Mouse (Mus musculus) Patski (cell line): ENCODE measurements around the gene Zdhhc13. TPM values are rescaled to one million over a fixed set of nuclear protein-coding genes. Genes with fewer than 3 reads are reported as not detected.

ENCODE experiments used
- ATAC-seq: fragments of 100-300 bp; one replicate; pipeline ENCODE4 v1.8.0; 2021
- CTCF ChIA-PET: fragments of 350-600 bp; sonication (Branson Sonifier 250); formaldehyde crosslinking; loops from one replicate; lab custom pipeline; 2022; ENCODE audit warnings: inconsistent platforms; lab: Charles Lee
- POLR2A ChIA-PET: fragments of 350-600 bp; sonication (Branson Sonifier 250); formaldehyde crosslinking; loops from one replicate; lab custom pipeline; 2022; ENCODE audit warnings: antibody characterized with exemption, inconsistent platforms; lab: Charles Lee
- DNase-seq: peaks from one replicate; pipeline ENCODE4 v3.0.0-alpha.2; 2011; ENCODE audit warnings: low read depth, low spot score
- H3K27me3 ChIP-seq: fragments of 371-371 bp; one replicate; pipeline ENCODE4 v1.5.1; 2021
- CTCF ChIP-seq: fragments of 100-300 bp; IDR thresholded peaks from one replicate; pipeline ENCODE4 v1.5.1; 2021
- in situ Hi-C: fragments of 300-500 bp; cut with MboI; formaldehyde crosslinking; loops from 3 replicates; pipeline ENCODE4 v1.11.1; 2018; ENCODE audit warnings: low pct_unique_long_range_greater_than_20kb, mixed read lengths
- polyA plus RNA-seq: library from polyadenylated mRNA; unstranded; gene quantifications from one replicate; pipeline ENCODE4 v1.2.3, GENCODE M21; 2021

The Zdhhc13 gene
- polyA plus RNA-seq, 1 experiment from 2014 or later: 59.2 TPM

GRCm38 (mm10) chr7:48777721-48778504 is 10.9 kb upstream of the Zdhhc13 start:
- in situ Hi-C loops: no loop called here
- ChIA-PET CTCF (interaction anchor here (1.5 kb wide), 1 partner anchor 12 kb away, joined by 3 read pairs; no protein-coding TSS in a partner anchor), POLR2A (interaction anchor here (0.7 kb wide), 1 partner anchor 148 kb away, joined by 6 read pairs; no protein-coding TSS in a partner anchor)
- no peak for TF ChIP-seq CTCF
- ATAC-seq (no peak), DNase-seq (no peak)
- no peaks in the 10 kb centered on the region for H3K27me3 ChIP-seq

GRCm38 (mm10) chr7:48779110-48779509 is 9.7 kb upstream of the Zdhhc13 start:
- TF ChIP-seq CTCF: no peak
- DNase-seq (no peak), ATAC-seq (no peak)
- no peaks in the 10 kb centered on the region for H3K27me3 ChIP-seq
- ChIA-PET CTCF (interaction anchor here (1.3 kb wide), 1 partner anchor 23 kb away, joined by 3 read pairs; no protein-coding TSS in a partner anchor), POLR2A (interaction anchor here (0.7 kb wide), 1 partner anchor 147 kb away, joined by 6 read pairs; no protein-coding TSS in a partner anchor)
- in situ Hi-C loops: no loop called here

- in situ Hi-C loops: no loop called here
Measured at GRCm38 (mm10) chr7:48782432-48782831, 6.4 kb upstream of the Zdhhc13 start.

GRCm38 (mm10) chr7:48784773-48785523 is 3.9 kb upstream of the Zdhhc13 start:
- peak; percentile 71 for ATAC-seq
- no peak for TF ChIP-seq CTCF
- no peaks in the 10 kb centered on the region for H3K27me3 ChIP-seq
- in situ Hi-C loops: no loop called here
- DNase-seq: no peak
- POLR2A ChIA-PET: interaction anchor here (1.4 kb wide), 1 partner anchor 27 kb away, joined by 3 read pairs; no protein-coding TSS in a partner anchor
- CTCF ChIA-PET: interaction anchor here (0.9 to 1.4 kb wide), 4 partner anchors 10 to 88 kb away, joined by 3 read pairs; no protein-coding TSS in a partner anchor

More at GRCm38 (mm10) chr7:48782432-48782831, 6.4 kb upstream of the Zdhhc13 start:
- no peaks in the 10 kb centered on the region for H3K27me3 ChIP-seq
- ChIA-PET POLR2A (interaction anchor here (0.6 kb wide), 1 partner anchor 124 kb away, joined by 3 read pairs; no protein-coding TSS in a partner anchor), CTCF (interaction anchor here (0.7 to 2.5 kb wide), 3 partner anchors 9 to 22 kb away, joined by 3 to 6 read pairs (median 3); no protein-coding TSS in a partner anchor)
- DNase-seq (no peak), ATAC-seq (no peak)
- TF ChIP-seq CTCF: no peak

GRCm38 (mm10) chr7:48788348-48788747 is 455 bp upstream of the Zdhhc13 start:
- CTCF ChIA-PET: interaction anchor here (1.0 to 1.2 kb wide), 2 partner anchors 16 to 326 kb away, joined by 3 read pairs; no protein-coding TSS in a partner anchor
- no peak for ATAC-seq

GRCm38 (mm10) chr7:48790117-48790516 is 1.3 kb downstream of the Zdhhc13 start:
- ATAC-seq: no peak
- no peak for TF ChIP-seq CTCF
- ChIA-PET POLR2A (interaction anchor here (1.0 kb wide), 1 partner anchor 21 kb away, joined by 3 read pairs; no protein-coding TSS in a partner anchor), CTCF (interaction anchor here (1.1 to 3.1 kb wide), 5 partner anchors 9 to 40 kb away, joined by 3 to 14 read pairs (median 5); no protein-coding TSS in a partner anchor)
- DNase-seq: no peak
- no peaks in the 10 kb centered on the region for H3K27me3 ChIP-seq
- in situ Hi-C loops: loop anchor here (5.0 kb wide), 1 partner anchor 33 kb away; no protein-coding TSS in a partner anchor

More at GRCm38 (mm10) chr7:48788348-48788747, 455 bp upstream of the Zdhhc13 start:
- POLR2A ChIA-PET: interaction anchor here (0.5 to 0.7 kb wide), 2 partner anchors 12 to 25 kb away, joined by 3 to 4 read pairs; no protein-coding TSS in a partner anchor
- in situ Hi-C loops: no loop called here
- no peak for TF ChIP-seq CTCF
- H3K27me3 ChIP-seq: no peaks in the 10 kb centered on the region
- no peak for DNase-seq

GRCm38 (mm10) chr7:48791412-48791811 is 2.6 kb downstream of the Zdhhc13 start:
- TF ChIP-seq CTCF: no peak
- ChIA-PET CTCF (interaction anchor here (0.7 to 3.1 kb wide), 7 partner anchors 22 to 104 kb away, joined by 3 to 14 read pairs (median 5); no protein-coding TSS in a partner anchor), POLR2A (no interaction called here)
- ATAC-seq (no peak), DNase-seq (no peak)
- H3K27me3 ChIP-seq: no peaks in the 10 kb centered on the region
- in situ Hi-C loops: loop anchor here (5.0 kb wide), 1 partner anchor 34 kb away; no protein-coding TSS in a partner anchor

GRCm38 (mm10) chr7:48795130-48795529 is 6.3 kb downstream of the Zdhhc13 start:
- in situ Hi-C loops: no loop called here
- ChIA-PET POLR2A (no interaction called here), CTCF (interaction anchor here (0.9 to 2.8 kb wide), 5 partner anchors 14 to 45 kb away, joined by 3 to 12 read pairs (median 4); no protein-coding TSS in a partner anchor)
- no peaks in the 10 kb centered on the region for H3K27me3 ChIP-seq
- ATAC-seq (no peak), DNase-seq (no peak)
- TF ChIP-seq CTCF: no peak

- in situ Hi-C loops: no loop called here
- ChIA-PET POLR2A (no interaction called here), CTCF (interaction anchor here (1.1 kb wide), 1 partner anchor 10 kb away, joined by 3 read pairs; no protein-coding TSS in a partner anchor)
- no peak for TF ChIP-seq CTCF
- ATAC-seq (no peak), DNase-seq (no peak)
- H3K27me3 ChIP-seq: no peaks in the 10 kb centered on the region
Measured at GRCm38 (mm10) chr7:48803381-48803780, 14.6 kb downstream of the Zdhhc13 start.
